Mouse (Mus musculus): ENCODE results near the gene Gm5965. TPM values are rescaled to one million over a fixed set of nuclear protein-coding genes. Genes with fewer than 3 reads are reported as not detected.

Gm5965 gene
- not detected for polyA plus RNA-seq (2017; shearing (Covaris generic))

GRCm38 (mm10) chr16:88777596-88777995 is at the start of gene Gm5965:
Gene Gm5965, plus strand, starts transcription at chr16:88777896.

DNA sequence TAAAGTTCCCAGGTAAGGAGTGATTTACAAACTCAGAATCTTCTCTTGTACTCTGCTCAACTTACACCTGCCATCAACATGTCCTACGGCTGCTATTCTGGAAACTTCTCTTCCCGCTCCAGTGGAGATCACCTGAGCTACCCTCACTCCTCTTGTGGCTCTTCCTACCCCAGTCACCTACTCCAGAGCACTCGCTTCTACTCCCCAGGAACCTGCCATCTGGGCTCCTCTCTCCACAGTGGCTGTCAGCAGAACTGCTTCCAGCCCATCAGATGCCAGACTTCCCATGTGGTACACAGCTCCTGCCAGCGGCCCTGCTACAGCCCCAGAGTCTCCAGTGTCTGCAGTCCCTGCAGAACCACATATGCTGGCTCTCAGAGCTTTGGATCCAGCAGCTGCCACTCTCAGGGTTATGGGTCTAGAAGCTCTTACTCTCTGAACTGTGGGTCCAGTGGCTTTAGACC is 48.9 kb upstream of the Gm5965 start, which contains the start of gene Krtap13-1:
Gene Krtap13-1 (plus strand): TSS at position 51 of the 464 bp plus-strand sequence.

GRCm38 (mm10) chr16:88751535-88751934 is 26.2 kb upstream of the Gm5965 start, which contains the start of gene Krtap13:
Gene Krtap13, minus strand, starts transcription at chr16:88751635.

DNA sequence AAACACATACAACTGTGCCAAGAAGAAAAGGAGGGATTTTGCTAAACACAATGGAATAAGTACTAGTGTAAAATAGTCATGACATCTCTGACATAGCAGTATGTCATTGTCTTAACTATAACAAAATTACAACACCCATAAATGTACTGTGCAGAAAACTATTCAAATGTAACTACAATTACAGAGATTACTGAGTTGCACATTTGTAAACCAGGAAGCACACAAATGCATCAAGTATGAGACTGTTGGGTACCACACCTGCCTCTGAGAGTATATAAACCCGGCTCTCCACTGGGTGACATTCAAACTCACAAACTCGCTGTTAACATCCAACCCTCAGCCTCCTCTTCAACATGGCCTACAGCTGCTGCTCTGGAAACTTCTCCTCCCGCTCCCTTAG is 19.1 kb upstream of the Gm5965 start, which contains the start of gene 2310034C09Rik:
Gene 2310034C09Rik (plus strand): TSS at position 301 of the 400 bp plus-strand sequence.

GRCm38 (mm10) chr16:88774106-88774505 is 3.6 kb upstream of the Gm5965 start, which contains the start of gene 2310057N15Rik:
Gene 2310057N15Rik, minus strand, starts transcription at chr16:88774206.

DNA sequence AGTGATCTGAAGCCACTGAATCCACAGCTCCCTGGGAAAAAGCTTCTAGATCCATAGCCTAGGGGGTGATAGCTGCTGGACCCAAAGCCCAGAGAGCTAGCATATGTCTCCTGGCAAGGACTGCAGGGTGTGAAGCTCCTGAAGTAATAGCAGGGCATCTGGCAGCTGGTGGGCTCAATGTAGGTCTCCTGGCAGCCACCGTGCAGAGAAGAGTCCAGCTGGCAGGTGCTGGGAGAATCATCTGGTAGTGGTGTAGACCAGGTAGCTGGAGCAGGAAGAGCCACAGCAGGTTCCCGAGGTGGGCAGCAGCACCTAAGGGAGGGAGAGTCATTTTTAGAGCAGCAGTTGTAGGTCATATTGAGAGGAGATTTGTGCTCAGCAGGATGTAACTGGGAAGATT is 34.1 kb downstream of the Gm5965 start, which contains the start of gene Gm20741:
Gene Gm20741 (minus strand): TSS at position 394 of the 400 bp plus-strand sequence.

GRCm38 (mm10) chr16:88820066-88820465 is 42.4 kb downstream of the Gm5965 start, which contains the start of gene Krtap15:
Gene Krtap15, plus strand, starts transcription at chr16:88820215.

GRCm38 (mm10) chr16:88826095-88826652 is 48.5 kb downstream of the Gm5965 start, which contains the start of gene Krtap14:
Gene Krtap14, minus strand, starts transcription at chr16:88826145.

Other genes starting within 250 kb of the Gm5965 start
- gene Cldn8, start 214.7 kb upstream of the Gm5965 start, polyA plus RNA-seq (2017; shearing (Covaris generic)): not detected
- gene Krtap24-1, start 165.6 kb upstream of the Gm5965 start, polyA plus RNA-seq (2017; shearing (Covaris generic)): not detected
- gene 2310079G19Rik, start 150.2 kb upstream of the Gm5965 start, polyA plus RNA-seq (2017; shearing (Covaris generic)): not detected
- gene Krtap26-1, start 130.1 kb upstream of the Gm5965 start, polyA plus RNA-seq (2017; shearing (Covaris generic)): not detected
- gene Krtap27-1, start 106.2 kb upstream of the Gm5965 start, polyA plus RNA-seq (2017; shearing (Covaris generic)): not detected
- not detected for gene 2310061N02Rik, start 69.9 kb upstream of the Gm5965 start, polyA plus RNA-seq (2017; shearing (Covaris generic))
- not detected for gene Krtap13-1, start 49.0 kb upstream of the Gm5965 start, polyA plus RNA-seq (2017; shearing (Covaris generic))
- gene Krtap13, start 26.3 kb upstream of the Gm5965 start, polyA plus RNA-seq (2017; shearing (Covaris generic)): not detected
- gene 2310034C09Rik, start 19.0 kb upstream of the Gm5965 start, polyA plus RNA-seq (2017; shearing (Covaris generic)): not detected
- not detected for gene 2310057N15Rik, start 3.7 kb upstream of the Gm5965 start, polyA plus RNA-seq (2017; shearing (Covaris generic))
- not detected for gene Gm20741, start 34.3 kb downstream of the Gm5965 start, polyA plus RNA-seq (2017; shearing (Covaris generic))
- gene Krtap15, start 42.3 kb downstream of the Gm5965 start, polyA plus RNA-seq (2017; shearing (Covaris generic)): not detected
- not detected for gene Krtap14, start 48.2 kb downstream of the Gm5965 start, polyA plus RNA-seq (2017; shearing (Covaris generic))
- gene Krtap19-1, start 91.5 kb downstream of the Gm5965 start, polyA plus RNA-seq (2017; shearing (Covaris generic)): not detected
- gene Krtap19-2, start 96.4 kb downstream of the Gm5965 start, polyA plus RNA-seq (2017; shearing (Covaris generic)): not detected
- gene Krtap19-3, start 100.1 kb downstream of the Gm5965 start, polyA plus RNA-seq (2017; shearing (Covaris generic)): not detected
- gene Krtap19-4, start 107.2 kb downstream of the Gm5965 start, polyA plus RNA-seq (2017; shearing (Covaris generic)): not detected
- gene Krtap19-5, start 118.6 kb downstream of the Gm5965 start, polyA plus RNA-seq (2017; shearing (Covaris generic)): not detected
- not detected for gene Krtap19-9b, start 154.4 kb downstream of the Gm5965 start, polyA plus RNA-seq (2017; shearing (Covaris generic))
- not detected for gene Krtap16-3, start 185.0 kb downstream of the Gm5965 start, polyA plus RNA-seq (2017; shearing (Covaris generic))
- not detected for gene Krtap22-2, start 232.9 kb downstream of the Gm5965 start, polyA plus RNA-seq (2017; shearing (Covaris generic))
- not detected for gene Gm10229, start 237.4 kb downstream of the Gm5965 start, polyA plus RNA-seq (2017; shearing (Covaris generic))

Measured in activated CD4-positive, CD25-positive, alpha-beta regulatory T cell, adult 9 weeks (primary cell).